ENCODE assay signal across 1 mouse cellular context in the genomic region with DNA sequence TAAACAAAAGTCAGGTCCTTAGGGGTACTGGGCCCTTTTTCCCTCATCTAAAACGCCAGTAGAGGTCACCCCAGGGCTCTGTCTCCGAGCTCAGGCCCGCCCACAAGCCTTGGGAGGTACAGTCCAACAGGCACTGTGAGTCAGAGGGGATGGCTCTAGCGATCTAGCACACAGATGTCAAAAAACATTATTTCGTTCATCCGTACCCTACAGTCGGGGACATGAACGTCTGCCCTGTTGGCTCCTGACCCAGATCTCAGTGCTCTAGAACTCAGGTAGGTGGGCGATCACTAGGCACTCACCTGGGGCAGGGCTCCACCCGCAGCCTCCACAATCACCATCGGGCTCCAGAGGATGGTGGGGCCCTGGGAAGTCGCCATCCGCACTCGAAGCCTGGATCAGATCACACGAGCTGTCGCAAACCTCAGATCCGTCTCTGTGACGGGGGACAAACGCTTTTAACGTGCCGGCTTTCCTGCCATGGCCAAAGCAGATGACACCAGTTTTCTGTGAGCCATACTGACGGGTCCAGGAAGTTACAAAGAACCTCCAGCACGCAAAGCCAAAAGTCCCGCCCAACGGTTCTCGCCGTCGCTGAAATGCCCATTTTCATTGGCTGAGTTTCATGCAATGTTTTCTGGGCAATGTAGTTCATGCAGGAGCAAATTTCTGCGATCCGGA.
A peak's percentile ranks its signal among the peaks of the same experiment; 100 is the strongest.
TF ChIP-seq lines count a peak whose summit lies in the region.

A gene (minus strand): TSS at position 568 of the 681 bp plus-strand sequence.

TF ChIP-seq in MEL, 35 proteins besides CTCF, POLR2A, EP300 and RAD21 (continued from another document):
- TF ChIP-seq ZKSCAN1 (IDR thresholded peaks at IDR 0.05; ENCODE audit: low read depth, low read length): no peak
- no peak for TF ChIP-seq RCOR1 (IDR thresholded peaks at IDR 0.05; ENCODE audit: low read depth, low read length)
- TF ChIP-seq HCFC1 (IDR thresholded peaks at IDR 0.05; ENCODE audit: low read depth, low read length): peak; percentile 97
- TF ChIP-seq TCF12 (IDR thresholded peaks at IDR 0.05; ENCODE audit: low read depth, low read length): peak; percentile 35; the same call in 1 of the 2 replicates
- no peak for TF ChIP-seq UBTF (IDR thresholded peaks at IDR 0.05; ENCODE audit: borderline replicate concordance, insufficient read depth, low read depth, low read length)
- TF ChIP-seq JUND (IDR thresholded peaks at IDR 0.05; ENCODE audit: low read depth, low read length): no peak
- TF ChIP-seq ZC3H11A (IDR thresholded peaks at IDR 0.05; ENCODE audit: low read depth, low read length): no peak
- no peak for TF ChIP-seq MAZ (IDR thresholded peaks at IDR 0.05; ENCODE audit: low read depth, low read length)
- TF ChIP-seq USF2 (IDR thresholded peaks at IDR 0.05; ENCODE audit: borderline replicate concordance in 1 of 2, insufficient read depth in 1 of 2, low read depth in 1 of 2, low read length in 2 of 2): no peak
- peak; percentile 75 for TF ChIP-seq NELFE (IDR thresholded peaks at IDR 0.05; ENCODE audit: low read depth, low read length)
- TF ChIP-seq SIN3A (IDR thresholded peaks at IDR 0.05; ENCODE audit: low read length): peak; percentile 74
- no peak for TF ChIP-seq CHD1 (IDR thresholded peaks at IDR 0.05; ENCODE audit: low read depth, low read length)
- no peak for TF ChIP-seq GABPA (IDR thresholded peaks at IDR 0.05; ENCODE audit: low read depth, low read length)
- peak; percentile 83 for TF ChIP-seq ELF1 (IDR thresholded peaks at IDR 0.05; ENCODE audit: low read depth, low read length)
